Mouse (Mus musculus): ENCODE results near the gene Garnl3.
"Not testable (repeated sequence)": the region's sequence is repeated elsewhere in the genome, so short reads cannot be mapped to it uniquely, and the experiment has no call there.

The Garnl3 gene

DNA sequence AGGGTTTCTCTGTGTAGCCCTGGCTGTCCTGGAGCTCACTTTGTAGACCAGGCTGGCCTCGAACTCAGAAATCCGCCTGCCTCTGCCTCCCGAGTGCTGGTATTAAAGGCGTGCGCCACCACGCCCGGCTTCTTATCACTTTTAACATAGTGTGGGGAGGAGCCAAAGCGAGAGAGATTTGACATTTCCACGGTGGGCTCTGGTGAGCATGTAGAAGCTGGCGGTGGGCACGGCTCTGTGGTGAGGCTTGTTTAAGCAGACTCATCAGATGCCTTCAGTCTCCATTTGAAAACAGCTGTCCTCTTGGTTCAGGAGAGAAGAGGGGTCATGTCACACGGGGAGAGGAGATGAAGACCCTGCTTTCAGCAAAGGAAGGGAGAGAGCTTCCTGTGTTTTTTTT is 34.1 kb downstream of the Garnl3 start:
- in situ Hi-C loops (cut with MboI; ENCODE audit: low pct_unique_long_range_greater_than_20kb in 1 of 2, low sequenced_read_pairs in 2 of 2, unreplicated experiment in 1 of 2): not testable (repeated sequence)

DNA sequence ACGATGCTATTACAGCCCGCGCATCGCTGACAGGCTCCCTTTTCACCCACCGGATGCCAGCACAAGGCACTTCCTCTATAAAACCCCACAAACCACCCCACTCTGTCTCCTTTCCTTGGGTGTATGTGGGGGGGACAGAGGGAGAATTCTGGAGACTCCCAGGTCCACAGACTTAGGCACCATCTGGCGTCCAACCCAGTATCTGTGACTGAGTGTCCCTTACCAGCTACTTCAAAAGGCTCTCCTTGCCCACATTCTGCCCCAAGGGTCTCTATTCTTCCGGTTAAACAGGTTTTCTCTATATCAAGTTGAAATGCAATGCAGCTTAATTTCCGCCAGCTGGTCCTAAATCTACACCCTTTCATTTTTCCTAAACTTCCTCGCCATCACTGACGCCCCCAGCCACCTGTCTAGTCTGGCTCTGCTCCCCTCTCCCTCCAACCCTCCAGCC is 36.2 kb downstream of the Garnl3 start:
- in situ Hi-C loops (cut with MboI; ENCODE audit: low pct_unique_long_range_greater_than_20kb in 1 of 2, low sequenced_read_pairs in 2 of 2, unreplicated experiment in 1 of 2): no loop called here

DNA sequence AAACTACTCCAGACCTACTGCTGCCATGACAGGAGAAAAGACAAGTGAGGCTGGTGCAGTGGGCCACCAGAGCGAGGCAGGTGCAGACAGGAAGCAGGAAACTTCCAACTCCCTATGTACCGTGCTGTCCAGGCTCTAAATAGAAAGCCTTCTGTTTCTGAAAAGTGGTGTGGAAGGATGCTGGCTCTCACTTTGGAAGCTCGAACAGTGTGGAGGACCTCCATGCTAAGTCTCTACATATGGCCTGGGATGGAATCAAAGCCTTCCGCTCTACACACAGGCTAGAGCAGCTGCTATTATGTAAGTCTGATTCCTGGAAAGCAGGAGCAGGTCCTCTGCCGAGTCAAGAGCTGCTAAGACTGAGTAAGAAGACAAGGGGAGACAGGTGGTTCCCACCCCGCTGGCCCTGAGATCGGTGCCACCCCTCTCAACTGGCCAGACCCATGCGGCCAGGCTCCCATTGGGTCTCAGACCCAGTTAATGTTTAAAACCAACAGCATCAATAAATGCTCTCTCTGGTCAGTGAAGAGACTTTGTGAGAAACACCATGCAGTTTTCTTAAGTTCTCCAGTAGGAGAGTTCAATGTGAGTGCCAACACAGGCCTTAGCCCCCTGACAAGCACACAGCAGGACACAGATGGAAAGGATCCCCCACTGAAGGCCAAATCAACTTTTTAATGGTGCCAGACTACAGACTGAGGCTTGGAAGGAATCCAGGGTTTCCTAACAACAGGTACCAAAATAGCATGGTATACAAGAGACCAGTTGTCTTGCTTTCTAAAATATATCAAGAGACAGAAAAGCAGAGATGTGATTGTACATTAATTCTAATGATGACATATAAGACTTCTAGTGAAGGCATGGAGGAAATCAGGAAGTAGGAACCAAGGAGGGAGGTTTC is 40.6 kb downstream of the Garnl3 start:
- in situ Hi-C loops (cut with MboI; ENCODE audit: low pct_unique_long_range_greater_than_20kb in 1 of 2, low sequenced_read_pairs in 2 of 2, unreplicated experiment in 1 of 2): no loop called here

DNA sequence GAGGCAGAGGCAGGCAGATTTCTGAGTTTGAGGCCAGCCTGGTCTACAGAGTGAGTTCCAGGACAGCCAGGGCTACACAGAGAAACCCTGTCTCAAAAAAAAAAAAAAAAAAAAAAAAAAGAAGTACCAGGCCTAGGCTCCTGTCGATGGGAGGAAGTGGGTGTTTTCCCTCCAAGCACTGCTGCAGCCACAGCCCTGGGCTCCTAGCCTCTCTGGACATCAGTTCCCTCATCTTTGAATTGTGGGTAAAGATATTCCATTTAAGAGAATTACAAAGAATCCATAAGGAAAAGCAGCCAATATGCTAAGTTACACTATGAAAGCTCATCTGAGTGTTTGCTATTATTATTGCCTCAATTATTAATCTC is 41.4 kb downstream of the Garnl3 start:
- in situ Hi-C loops (cut with MboI; ENCODE audit: low pct_unique_long_range_greater_than_20kb in 1 of 2, low sequenced_read_pairs in 2 of 2, unreplicated experiment in 1 of 2): not testable (repeated sequence)

DNA sequence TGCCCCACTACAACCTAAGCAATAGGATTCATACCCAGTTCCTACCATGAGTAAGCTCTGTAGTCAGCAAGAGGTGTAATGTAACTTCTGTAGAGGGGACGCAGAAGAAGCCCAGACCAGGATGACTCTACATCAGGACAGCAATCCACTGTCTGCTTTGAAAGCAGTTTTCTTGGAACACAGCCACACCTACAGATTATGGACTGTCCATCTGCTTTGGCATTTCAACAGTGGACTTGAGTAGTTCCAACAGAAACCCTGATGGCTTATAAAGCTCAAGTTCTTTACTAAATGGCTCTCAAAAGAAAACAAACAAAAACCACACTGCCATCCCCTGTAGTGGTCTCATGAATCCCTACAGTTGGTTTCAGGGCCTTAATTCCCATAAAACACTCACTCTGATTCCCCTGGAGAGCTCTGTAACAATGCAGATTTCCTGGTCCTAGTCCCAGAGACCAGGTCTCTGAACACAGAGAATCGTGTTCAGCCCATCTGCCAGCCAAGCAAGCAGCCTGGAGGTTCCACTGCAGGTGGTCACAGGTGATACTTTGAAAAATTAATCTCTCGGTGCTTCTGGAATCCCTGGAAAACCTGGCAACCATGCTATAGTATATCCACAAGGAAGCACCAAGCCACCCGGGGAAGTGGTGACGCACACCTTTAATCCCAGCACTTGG is 42.0 kb downstream of the Garnl3 start:
- in situ Hi-C loops (cut with MboI; ENCODE audit: low pct_unique_long_range_greater_than_20kb in 1 of 2, low sequenced_read_pairs in 2 of 2, unreplicated experiment in 1 of 2): no loop called here

DNA sequence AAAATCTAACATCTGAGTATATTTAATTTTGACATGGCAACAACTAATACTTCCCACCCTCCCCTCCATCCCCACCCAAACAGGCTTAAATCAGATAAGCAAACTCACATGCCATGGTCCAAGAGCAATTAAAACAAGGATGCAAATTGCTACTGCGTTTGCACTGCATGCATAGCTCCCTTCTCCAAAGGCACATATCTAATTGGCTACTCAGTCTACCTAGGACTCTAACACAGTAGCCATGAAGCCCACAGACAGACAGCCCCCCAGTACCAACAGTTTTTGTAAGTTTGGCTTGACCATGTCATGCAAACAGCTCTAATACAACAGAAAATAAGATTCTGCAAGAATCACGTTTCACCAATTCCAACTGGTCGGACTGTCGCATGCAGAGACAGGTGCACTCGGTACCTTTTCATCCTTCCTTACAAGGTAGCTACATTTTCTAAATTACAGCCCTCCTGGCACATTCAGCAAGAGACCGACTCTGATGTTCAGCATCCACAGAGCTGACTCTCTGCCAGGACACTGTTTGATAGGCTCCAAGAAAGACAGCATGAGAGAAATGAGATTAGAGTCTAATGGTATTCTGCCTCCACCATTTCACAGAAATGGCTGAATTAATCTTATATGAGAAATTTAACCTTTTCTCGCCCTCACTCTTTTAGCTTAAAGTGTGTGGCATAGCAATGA is 44.6 kb downstream of the Garnl3 start:
- in situ Hi-C loops (cut with MboI; ENCODE audit: low pct_unique_long_range_greater_than_20kb in 1 of 2, low sequenced_read_pairs in 2 of 2, unreplicated experiment in 1 of 2): no loop called here

DNA sequence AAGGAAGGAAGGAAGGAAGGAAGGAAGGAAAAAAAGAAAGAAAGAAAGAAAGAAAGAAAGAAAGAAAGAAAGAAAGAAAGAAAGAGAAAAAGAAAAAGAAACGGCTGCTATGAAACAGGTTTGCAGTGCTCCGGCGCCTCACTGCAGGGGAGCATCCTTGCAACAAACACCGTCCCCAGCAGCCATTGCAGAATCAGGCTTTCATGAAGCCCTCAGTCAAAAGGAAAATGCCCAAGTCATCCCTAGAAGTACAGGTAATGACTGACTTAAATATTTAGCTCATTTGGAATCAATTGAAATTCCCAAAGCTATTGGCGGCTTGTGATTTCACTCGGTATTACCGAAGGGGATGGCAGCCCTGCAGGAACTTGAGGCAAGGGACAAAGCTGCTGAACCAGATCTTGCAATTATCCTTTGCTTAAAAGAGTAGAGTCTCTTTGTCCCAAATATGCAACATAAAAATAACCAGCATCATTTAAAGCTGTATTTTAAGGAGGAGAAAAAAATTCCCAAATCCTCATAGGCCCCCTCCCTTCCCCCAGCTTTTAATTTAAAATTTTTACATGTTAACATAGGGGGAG is 45.3 kb downstream of the Garnl3 start:
- in situ Hi-C loops (cut with MboI; ENCODE audit: low pct_unique_long_range_greater_than_20kb in 1 of 2, low sequenced_read_pairs in 2 of 2, unreplicated experiment in 1 of 2): no loop called here

DNA sequence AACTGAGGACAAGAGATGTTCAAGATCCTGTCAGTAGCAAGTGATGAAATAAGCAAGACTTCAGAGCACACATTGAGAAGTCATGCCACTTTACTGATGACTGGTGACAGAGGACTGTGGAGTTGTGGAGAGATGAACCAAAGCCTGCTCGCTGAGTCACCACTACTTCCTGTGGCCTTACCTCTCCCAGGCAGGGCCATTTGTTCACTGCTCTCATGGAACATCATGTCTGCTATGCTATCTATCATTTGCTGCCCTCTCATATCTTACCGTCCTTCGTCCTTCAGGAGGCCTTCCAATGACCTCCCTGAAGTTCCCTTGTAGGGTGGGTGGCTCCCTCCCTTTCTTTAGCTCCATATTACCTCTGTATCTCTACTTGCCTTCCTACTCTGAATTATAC is 47.2 kb downstream of the Garnl3 start:
- in situ Hi-C loops (cut with MboI; ENCODE audit: low pct_unique_long_range_greater_than_20kb in 1 of 2, low sequenced_read_pairs in 2 of 2, unreplicated experiment in 1 of 2): no loop called here

DNA sequence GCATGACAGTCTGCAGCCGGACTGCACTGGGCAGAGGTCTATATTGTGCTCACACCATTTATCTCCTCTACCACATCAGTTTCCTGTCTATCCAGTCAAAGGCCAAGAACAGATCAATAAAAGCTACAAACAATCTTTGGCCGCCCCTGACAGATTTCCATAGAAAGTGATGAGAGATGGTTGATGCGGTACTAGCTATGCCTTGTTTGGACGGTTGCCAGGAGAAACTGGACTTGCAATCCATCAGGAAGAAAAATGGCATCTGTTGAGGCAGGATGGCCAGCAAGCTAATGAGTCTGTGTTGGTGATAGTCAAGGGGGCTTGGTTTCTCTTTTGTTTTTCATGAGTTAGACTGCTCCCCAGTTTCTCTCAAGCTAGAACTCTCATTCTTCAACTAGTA is 51.3 kb downstream of the Garnl3 start:
- in situ Hi-C loops (cut with MboI; ENCODE audit: low pct_unique_long_range_greater_than_20kb in 1 of 2, low sequenced_read_pairs in 2 of 2, unreplicated experiment in 1 of 2): no loop called here

DNA sequence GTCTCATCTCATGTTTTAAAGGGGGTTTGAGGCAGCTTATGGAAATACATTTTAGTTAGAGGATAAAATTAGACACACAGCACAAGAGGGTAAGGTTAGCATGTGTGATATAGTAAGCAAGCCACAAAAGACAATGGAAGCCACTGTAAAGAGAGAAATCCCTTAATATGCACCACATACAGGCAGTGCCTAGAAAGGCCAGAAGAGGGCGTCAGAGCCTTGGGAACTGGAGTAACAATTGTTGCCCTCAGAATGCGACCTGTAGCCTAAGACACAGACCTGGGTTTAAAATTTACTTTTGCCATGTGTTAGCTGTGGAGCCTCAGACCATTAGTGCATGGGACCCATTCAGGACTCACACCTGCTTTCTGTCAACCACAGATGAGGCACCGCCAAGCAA is 54.2 kb downstream of the Garnl3 start:
- in situ Hi-C loops (cut with MboI; ENCODE audit: low pct_unique_long_range_greater_than_20kb in 1 of 2, low sequenced_read_pairs in 2 of 2, unreplicated experiment in 1 of 2): no loop called here

DNA sequence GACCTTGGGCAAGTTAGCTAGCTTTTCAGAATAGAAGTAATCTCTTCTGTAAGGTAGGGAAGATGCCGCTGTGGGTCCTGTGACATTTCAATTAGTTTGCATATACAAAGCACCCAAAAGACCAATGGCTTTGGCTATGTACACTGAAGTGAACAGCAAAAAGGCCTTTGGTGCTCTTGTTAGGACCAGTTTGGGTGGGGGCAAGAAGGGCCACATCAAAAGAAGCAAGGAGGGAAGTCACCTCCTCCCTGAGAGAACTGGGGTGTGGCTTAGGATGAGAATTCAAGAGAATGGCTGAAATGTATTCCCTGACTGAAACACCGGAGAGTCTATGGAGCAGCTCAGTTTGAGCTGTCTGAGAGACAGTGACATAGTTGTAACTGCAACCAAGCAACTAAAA is 56.5 kb downstream of the Garnl3 start:
- in situ Hi-C loops (cut with MboI; ENCODE audit: low pct_unique_long_range_greater_than_20kb in 1 of 2, low sequenced_read_pairs in 2 of 2, unreplicated experiment in 1 of 2): no loop called here

DNA sequence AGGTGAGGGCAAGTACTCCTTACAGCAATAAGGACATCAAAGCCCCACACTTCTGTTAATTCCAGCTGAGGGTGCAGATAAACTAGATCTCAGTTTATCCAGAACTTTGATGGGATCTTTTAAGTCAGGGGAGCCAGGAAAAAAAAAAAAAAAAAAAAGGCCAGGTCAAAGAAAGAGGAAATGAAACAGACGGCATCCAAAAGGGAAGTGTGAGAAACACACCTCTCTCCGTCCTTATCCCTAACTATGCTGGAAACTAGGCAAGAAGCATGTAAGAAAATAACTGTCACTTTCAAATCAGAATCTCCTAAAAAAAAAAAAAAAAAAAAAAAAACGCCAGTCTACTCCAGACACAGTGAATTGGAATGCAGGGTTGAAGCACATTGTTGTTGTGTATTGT is 57.3 kb downstream of the Garnl3 start:
- in situ Hi-C loops (cut with MboI; ENCODE audit: low pct_unique_long_range_greater_than_20kb in 1 of 2, low sequenced_read_pairs in 2 of 2, unreplicated experiment in 1 of 2): no loop called here

DNA sequence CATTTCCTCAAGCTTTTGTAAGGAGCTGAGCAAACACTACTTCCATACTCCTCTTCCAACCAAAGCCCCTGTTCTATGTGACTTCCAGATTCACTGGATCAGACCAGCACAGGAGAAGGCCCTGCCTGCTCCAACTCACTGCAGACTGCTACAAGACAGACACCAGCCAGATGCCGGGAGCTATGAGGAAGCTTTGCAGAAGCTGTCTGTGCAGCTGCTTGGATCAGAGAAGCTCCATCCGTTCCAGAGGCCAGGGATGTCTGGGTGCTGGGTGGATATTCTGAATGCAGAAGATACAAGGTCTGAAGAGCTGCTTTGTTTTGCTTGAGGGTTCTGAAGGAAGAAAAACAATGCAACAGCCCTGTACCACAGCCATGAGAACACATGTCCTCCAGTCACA is 59.1 kb downstream of the Garnl3 start:
- in situ Hi-C loops (cut with MboI; ENCODE audit: low pct_unique_long_range_greater_than_20kb in 1 of 2, low sequenced_read_pairs in 2 of 2, unreplicated experiment in 1 of 2): no loop called here

DNA sequence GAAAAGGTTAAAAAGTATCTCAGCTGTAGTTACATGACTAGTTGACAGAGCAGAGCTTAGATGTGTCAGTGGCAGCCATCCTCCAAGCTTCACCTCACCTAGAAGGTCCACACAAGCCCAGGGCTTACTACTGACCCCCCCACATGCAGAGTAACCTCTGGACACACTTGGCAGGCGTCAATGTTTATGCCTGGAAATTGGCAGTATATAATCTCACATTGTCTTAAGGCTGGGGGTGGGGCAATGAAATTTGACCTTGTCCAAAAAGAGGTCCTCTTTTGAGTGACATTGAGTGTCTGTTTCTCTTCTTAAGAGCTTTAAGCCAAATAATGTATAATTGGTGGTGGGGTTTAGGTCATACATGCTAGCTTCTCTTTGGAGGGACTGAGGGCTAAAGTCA is 65.8 kb downstream of the Garnl3 start:
- in situ Hi-C loops (cut with MboI; ENCODE audit: low pct_unique_long_range_greater_than_20kb in 1 of 2, low sequenced_read_pairs in 2 of 2, unreplicated experiment in 1 of 2): no loop called here

DNA sequence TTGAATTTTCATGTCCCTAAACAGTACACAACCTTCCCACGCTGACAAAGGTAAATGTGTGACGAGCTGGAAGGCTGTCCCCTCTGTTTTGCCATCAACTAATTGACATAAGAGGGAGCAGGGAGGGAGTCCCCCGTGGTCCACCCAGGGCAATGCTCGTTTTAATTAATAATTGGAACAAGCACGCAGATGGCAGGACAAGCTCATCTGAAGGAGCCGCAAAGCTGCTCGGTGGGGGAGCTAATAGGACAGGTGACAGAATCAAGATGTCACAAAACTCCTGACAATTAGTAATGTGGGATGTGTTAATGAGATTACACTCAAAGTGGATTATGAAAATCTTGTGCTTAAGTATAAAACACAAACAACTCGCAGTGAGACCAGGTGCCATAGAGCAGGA is 68.7 kb downstream of the Garnl3 start:
- in situ Hi-C loops (cut with MboI; ENCODE audit: low pct_unique_long_range_greater_than_20kb in 1 of 2, low sequenced_read_pairs in 2 of 2, unreplicated experiment in 1 of 2): no loop called here

DNA sequence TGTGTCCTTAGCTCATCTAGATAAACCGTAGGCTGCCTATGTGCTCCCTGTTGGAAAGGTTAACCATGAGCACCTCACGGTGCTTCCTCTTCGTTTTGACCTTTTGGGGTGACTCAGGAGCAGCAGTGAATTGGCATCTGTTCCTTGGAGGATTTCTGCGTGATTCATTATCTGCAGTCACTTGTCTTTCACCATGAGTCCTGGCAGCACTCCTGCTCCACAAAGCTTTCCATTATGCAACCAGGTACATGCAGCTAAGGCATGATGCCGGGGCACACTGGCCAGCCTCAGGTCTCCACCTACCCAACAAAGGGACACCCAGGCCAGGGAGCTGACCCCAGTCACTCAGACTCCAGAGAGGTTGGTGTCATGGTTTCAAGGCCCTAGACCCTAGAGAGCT is 72.5 kb downstream of the Garnl3 start:
- in situ Hi-C loops (cut with MboI; ENCODE audit: low pct_unique_long_range_greater_than_20kb in 1 of 2, low sequenced_read_pairs in 2 of 2, unreplicated experiment in 1 of 2): no loop called here

DNA sequence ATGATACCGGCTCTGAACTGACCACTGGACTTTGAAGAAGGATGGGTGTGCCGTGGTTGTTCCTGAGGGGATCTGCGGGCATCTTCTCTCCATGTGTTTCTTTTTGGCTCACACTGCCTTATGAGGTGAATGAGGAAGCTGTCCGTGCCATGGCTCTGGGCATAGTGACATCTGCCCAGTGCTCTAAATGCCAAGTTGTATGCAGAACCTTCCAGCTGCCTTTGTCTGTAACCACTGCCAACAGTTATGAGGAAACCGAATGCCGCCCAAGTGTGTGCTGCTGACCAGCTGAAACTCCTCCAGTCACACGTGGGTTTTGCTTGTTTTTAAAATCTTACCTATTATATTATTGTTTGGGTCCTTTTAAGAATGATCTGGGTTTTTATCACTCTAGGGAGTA is 73.9 kb downstream of the Garnl3 start:
- in situ Hi-C loops (cut with MboI; ENCODE audit: low pct_unique_long_range_greater_than_20kb in 1 of 2, low sequenced_read_pairs in 2 of 2, unreplicated experiment in 1 of 2): no loop called here

DNA sequence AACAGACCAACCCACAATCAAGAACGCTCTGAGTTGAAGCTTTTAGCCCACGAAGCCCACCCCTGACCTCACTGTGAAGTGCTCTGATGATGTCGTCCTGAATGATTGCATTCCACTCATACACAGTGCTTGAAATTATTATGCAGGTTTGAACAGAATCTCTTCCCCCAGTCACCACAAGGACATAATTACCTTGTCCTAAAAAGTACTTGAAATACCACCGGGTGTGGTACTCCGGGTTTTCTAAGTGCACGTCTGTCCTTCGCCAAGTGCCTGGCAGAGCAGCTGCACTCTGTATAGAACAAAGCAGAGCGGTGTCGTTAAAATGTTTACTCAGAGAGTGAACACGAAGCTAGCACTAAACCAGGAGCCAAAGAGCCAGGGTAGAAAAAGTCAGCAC is 77.5 kb downstream of the Garnl3 start:
- in situ Hi-C loops (cut with MboI; ENCODE audit: low pct_unique_long_range_greater_than_20kb in 1 of 2, low sequenced_read_pairs in 2 of 2, unreplicated experiment in 1 of 2): no loop called here

DNA sequence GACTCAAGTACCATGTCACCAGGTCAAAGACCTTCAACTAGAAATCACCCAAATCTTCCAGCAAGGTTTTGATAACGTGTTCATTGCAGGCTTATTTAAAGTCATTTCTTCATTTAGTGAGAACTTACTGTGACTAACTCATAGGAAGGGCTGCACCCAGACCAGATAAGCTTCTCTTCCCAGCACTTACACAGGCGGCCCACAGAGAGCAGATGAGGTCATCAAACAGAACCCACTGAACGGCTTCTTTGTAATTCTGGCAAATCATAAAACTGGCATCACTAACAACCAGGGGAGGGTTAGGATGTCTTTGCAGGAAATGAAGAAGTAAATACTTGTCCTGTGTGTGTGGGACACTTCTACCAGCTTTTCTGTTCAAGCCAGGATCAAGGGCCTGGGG is 84.1 kb downstream of the Garnl3 start:
- in situ Hi-C loops (cut with MboI; ENCODE audit: low pct_unique_long_range_greater_than_20kb in 1 of 2, low sequenced_read_pairs in 2 of 2, unreplicated experiment in 1 of 2): no loop called here

Measured in mouse embryonic stem cell (cell line).